Mouse (Mus musculus): ENCODE results near the gene Glo1. TPM values are rescaled to one million over a fixed set of nuclear protein-coding genes. Genes with fewer than 3 reads are reported as not detected.
A peak's percentile ranks its signal among the peaks of the same experiment; 100 is the strongest.
"Not testable (repeated sequence)": the region's sequence is repeated elsewhere in the genome, so short reads cannot be mapped to it uniquely, and the experiment has no call there.

Glo1 gene
- polyA plus RNA-seq, 1 experiment from 2014 or later = 190 TPM

- no peaks in the 10 kb centered on the region for H3K27me3 ChIP-seq (ENCODE audit: control insufficient read depth, insufficient read depth, low read length)
- H3K9ac ChIP-seq (ENCODE audit: low read length) = no peak overlapping the region
- DNase-seq (ENCODE audit: low spot score) = no peak
- ATAC-seq (ENCODE audit: low FRiP score, low TSS enrichment) = no peak
- H3K9me3 ChIP-seq (ENCODE audit: control insufficient read depth, low read length) = no peaks in the 10 kb centered on the region
- H3K36me3 ChIP-seq (ENCODE audit: control insufficient read depth, insufficient read depth, low read length) = no peaks in the 10 kb centered on the region
- no peak overlapping the region for H3K27ac ChIP-seq (replicated peaks)
- H3K4me2 ChIP-seq (replicated peaks; ENCODE audit: low read depth) = no peak overlapping the region
- no peaks in the 10 kb centered on the region for H3K4me1 ChIP-seq (replicated peaks; ENCODE audit: control insufficient read depth, insufficient read depth)
- no peak overlapping the region for H3K4me3 ChIP-seq (ENCODE audit: low read depth, low read length)
- 58% methylated on average over 2 of the region's 2 CpGs for WGBS
- TF ChIP-seq CTCF (IDR thresholded peaks at IDR 0.05; ENCODE audit: low read depth) = no peak
- TF ChIP-seq EP300 (optimal IDR thresholded peaks at IDR 0.05) = no peak
Observed at GRCm38 (mm10) chr17:30638996-30639395, 12.3 kb upstream of the Glo1 start.

- Histone ChIP-seq H3K9ac (ENCODE audit: low read length) (no peak overlapping the region), H3K36me3 (ENCODE audit: control insufficient read depth, insufficient read depth, low read length) (no peaks in the 10 kb centered on the region), H3K4me1 (replicated peaks; ENCODE audit: control insufficient read depth, insufficient read depth) (no peaks in the 10 kb centered on the region), H3K4me3 (ENCODE audit: low read depth, low read length) (no peak overlapping the region), H3K9me3 (ENCODE audit: control insufficient read depth, low read length) (no peaks in the 10 kb centered on the region), H3K27me3 (ENCODE audit: control insufficient read depth, insufficient read depth, low read length) (no peaks in the 10 kb centered on the region), H3K27ac (replicated peaks) (no peak overlapping the region), H3K4me2 (replicated peaks; ENCODE audit: low read depth) (no peak overlapping the region)
- no peak for TF ChIP-seq EP300 (optimal IDR thresholded peaks at IDR 0.05)
- TF ChIP-seq CTCF (IDR thresholded peaks at IDR 0.05; ENCODE audit: low read depth) = no peak
- DNase-seq (ENCODE audit: low spot score) (no peak), ATAC-seq (ENCODE audit: low FRiP score, low TSS enrichment) (no peak)
- 49% methylated on average over 1 of the region's 1 CpGs for WGBS
Observed at GRCm38 (mm10) chr17:30637714-30638113, 11.0 kb upstream of the Glo1 start.

GRCm38 (mm10) chr17:30635367-30635766 is 8.7 kb upstream of the Glo1 start:
- Histone ChIP-seq H3K4me1 (replicated peaks; ENCODE audit: control insufficient read depth, insufficient read depth) (no peaks in the 10 kb centered on the region), H3K36me3 (ENCODE audit: control insufficient read depth, insufficient read depth, low read length) (no peaks in the 10 kb centered on the region), H3K9me3 (ENCODE audit: control insufficient read depth, low read length) (no peaks in the 10 kb centered on the region), H3K4me3 (ENCODE audit: low read depth, low read length) (peak overlapping the region; percentile 33), H3K9ac (ENCODE audit: low read length) (no peak overlapping the region), H3K27me3 (ENCODE audit: control insufficient read depth, insufficient read depth, low read length) (no peaks in the 10 kb centered on the region), H3K4me2 (replicated peaks; ENCODE audit: low read depth) (peak overlapping the region; percentile 43), H3K27ac (replicated peaks) (no peak overlapping the region)
- ATAC-seq (ENCODE audit: low FRiP score, low TSS enrichment) = peak; percentile 56; the same call in 1 of the 2 replicates
- DNase-seq (ENCODE audit: low spot score) = peak; percentile 40
- TF ChIP-seq EP300 (optimal IDR thresholded peaks at IDR 0.05) (no peak), CTCF (IDR thresholded peaks at IDR 0.05; ENCODE audit: low read depth) (no peak)
- 27% methylated on average over 15 of the region's 17 CpGs for WGBS

GRCm38 (mm10) chr17:30624132-30624531 is 2.5 kb downstream of the Glo1 start, which contains the start of gene Dnah8:
Gene Dnah8 (plus strand): TSS chr17:30624354.
- H3K9ac ChIP-seq (ENCODE audit: low read length); DNase-seq (ENCODE audit: low spot score); H3K4me1 ChIP-seq (replicated peaks; ENCODE audit: control insufficient read depth, insufficient read depth); H3K36me3 ChIP-seq (ENCODE audit: control insufficient read depth, insufficient read depth, low read length); H3K4me3 ChIP-seq (ENCODE audit: low read depth, low read length); H3K27me3 ChIP-seq (ENCODE audit: control insufficient read depth, insufficient read depth, low read length); H3K9me3 ChIP-seq (ENCODE audit: control insufficient read depth, low read length); H3K4me2 ChIP-seq (replicated peaks; ENCODE audit: low read depth); H3K27ac ChIP-seq (replicated peaks): not testable (repeated sequence)
- WGBS = no CpG with 5 or more reads among the region's 20 CpGs
- ATAC-seq (ENCODE audit: low FRiP score, low TSS enrichment) = peak; percentile 57; the same call in 1 of the 2 replicates

GRCm38 (mm10) chr17:30623200-30623599 is 3.5 kb downstream of the Glo1 start:
- H3K27ac ChIP-seq (replicated peaks) = no peak overlapping the region
- no peak for TF ChIP-seq CTCF (IDR thresholded peaks at IDR 0.05; ENCODE audit: low read depth)
- no peak for TF ChIP-seq EP300 (optimal IDR thresholded peaks at IDR 0.05)
- no peak for DNase-seq (ENCODE audit: low spot score)
- H3K4me1 ChIP-seq (replicated peaks; ENCODE audit: control insufficient read depth, insufficient read depth) = no peaks in the 10 kb centered on the region
- H3K4me3 ChIP-seq (ENCODE audit: low read depth, low read length) = no peak overlapping the region
- no peak overlapping the region for H3K4me2 ChIP-seq (replicated peaks; ENCODE audit: low read depth)
- no peaks in the 10 kb centered on the region for H3K36me3 ChIP-seq (ENCODE audit: control insufficient read depth, insufficient read depth, low read length)
- no peak overlapping the region for H3K9ac ChIP-seq (ENCODE audit: low read length)
- H3K9me3 ChIP-seq (ENCODE audit: control insufficient read depth, low read length) = no peaks in the 10 kb centered on the region
- H3K27me3 ChIP-seq (ENCODE audit: control insufficient read depth, insufficient read depth, low read length) = no peaks in the 10 kb centered on the region
- WGBS = 83% methylated on average over 3 of the region's 3 CpGs
- no peak for ATAC-seq (ENCODE audit: low FRiP score, low TSS enrichment)

GRCm38 (mm10) chr17:30621450-30621849 is 5.2 kb downstream of the Glo1 start:
- Histone ChIP-seq H3K4me3 (ENCODE audit: low read depth, low read length) (no peak overlapping the region), H3K4me1 (replicated peaks; ENCODE audit: control insufficient read depth, insufficient read depth) (no peaks in the 10 kb centered on the region), H3K9ac (ENCODE audit: low read length) (no peak overlapping the region), H3K36me3 (ENCODE audit: control insufficient read depth, insufficient read depth, low read length) (no peaks in the 10 kb centered on the region), H3K27me3 (ENCODE audit: control insufficient read depth, insufficient read depth, low read length) (no peaks in the 10 kb centered on the region), H3K27ac (replicated peaks) (no peak overlapping the region), H3K4me2 (replicated peaks; ENCODE audit: low read depth) (no peak overlapping the region), H3K9me3 (ENCODE audit: control insufficient read depth, low read length) (no peaks in the 10 kb centered on the region)
- no peak for TF ChIP-seq EP300 (optimal IDR thresholded peaks at IDR 0.05)
- TF ChIP-seq CTCF (IDR thresholded peaks at IDR 0.05; ENCODE audit: low read depth) = peak; percentile 19; the same call in 1 of the 2 replicates
- DNase-seq (ENCODE audit: low spot score) = no peak
- WGBS = 72% methylated on average over 4 of the region's 4 CpGs
- no peak for ATAC-seq (ENCODE audit: low FRiP score, low TSS enrichment)
